In the genomic region with DNA sequence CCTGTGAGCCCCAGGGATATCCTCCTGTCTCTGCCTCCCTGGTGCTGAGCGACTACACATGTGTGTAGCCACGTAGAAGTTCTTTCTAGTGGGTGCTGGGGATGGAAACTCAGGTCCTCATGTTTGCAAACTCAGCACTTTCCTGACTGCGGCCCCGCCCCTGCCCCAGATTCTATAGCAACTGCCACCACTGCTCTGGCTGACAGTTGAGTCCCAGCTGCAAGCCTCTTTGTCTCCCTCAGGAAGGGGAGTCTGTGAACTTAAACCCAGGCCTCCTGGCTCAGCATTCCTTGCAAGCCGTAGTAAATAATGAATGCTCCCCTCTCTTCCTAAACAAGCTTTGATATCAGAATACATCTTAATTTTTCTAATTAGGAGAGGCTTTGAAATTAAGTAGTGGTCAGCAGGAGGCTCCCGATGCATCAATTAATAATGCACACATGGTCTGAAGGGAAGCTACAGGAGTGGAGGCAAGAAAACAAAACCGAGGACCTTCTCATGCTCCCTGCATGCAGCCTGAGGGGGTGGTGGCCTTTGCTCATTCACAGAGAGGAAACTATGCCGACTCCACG, we compare ENCODE assay signal across 29 mouse cellular contexts.
A peak's percentile ranks its signal among the peaks of the same experiment; 100 is the strongest.
DNase-seq lines count a peak whose midpoint lies in the region; ATAC-seq and TF ChIP-seq lines count a peak whose summit lies in the region.
"Had no signal": no experiment of that assay in that cellular context is flagged by ENCODE, and none has a peak within 500 bp of the region (broad histone marks: within the 10 kb centered on the region; RNA-seq: fewer than 3 reads in every experiment).

No protein-coding gene starts in this region.

- TF ChIP-seq CTCF in brain, embryonic 14.5 days (IDR thresholded peaks at IDR 0.05; ENCODE audit: borderline replicate concordance, extremely low read depth, insufficient read depth, insufficient read length) = no peak
- no peak for TF ChIP-seq CTCF in liver, postnatal 0 days (IDR thresholded peaks at IDR 0.05; ENCODE audit: low read depth)

- H3K9ac ChIP-seq in forebrain, embryonic 11.5 days (ENCODE audit: low read length) = no peak overlapping the region
- H3K9ac ChIP-seq in forebrain, embryonic 15.5 days (replicated peaks) = no peak overlapping the region
- H3K9ac ChIP-seq in neural tube, embryonic 11.5 days (ENCODE audit: low read length) = no peak overlapping the region
- H3K9ac ChIP-seq in liver, postnatal 0 days (replicated peaks) = no peak overlapping the region
- H3K9ac ChIP-seq: heart, embryonic 13.5 days; limb, embryonic 15.5 days; liver, embryonic 13.5 days; midbrain, embryonic 15.5 days; neural tube, embryonic 13.5 days; stomach, embryonic 15.5 days had no signal

- no peak for ATAC-seq in forebrain, embryonic 11.5 days (replicated peaks; ENCODE audit: low FRiP score)
- ATAC-seq in forebrain, embryonic 15.5 days (replicated peaks) = no peak
- no peak for ATAC-seq in neural tube, embryonic 11.5 days (ENCODE audit: insufficient read depth, low FRiP score, low TSS enrichment)
- no peak for ATAC-seq in liver, postnatal 0 days
- ATAC-seq: intestine, embryonic 16.5 days; midbrain, embryonic 15.5 days had no signal

- H3K36me3 ChIP-seq in forebrain, embryonic 11.5 days (ENCODE audit: control insufficient read depth, insufficient read depth, low read length) = no peaks in the 10 kb centered on the region; the same call in 1 of the 2 replicates
- no peaks in the 10 kb centered on the region for H3K36me3 ChIP-seq in forebrain, embryonic 15.5 days
- no peaks in the 10 kb centered on the region for H3K36me3 ChIP-seq in neural tube, embryonic 11.5 days (ENCODE audit: control insufficient read depth, insufficient read depth, low read length)
- H3K36me3 ChIP-seq in liver, postnatal 0 days (replicated peaks; ENCODE audit: insufficient read depth, low read length) = 0 out of 2 replicates have a peak, but pooled peaks cover 3% of the 10 kb centered on the region
- H3K36me3 ChIP-seq: heart, embryonic 13.5 days; limb, embryonic 10.5 days; limb, embryonic 15.5 days; liver, embryonic 13.5 days; midbrain, embryonic 15.5 days; neural tube, embryonic 13.5 days; stomach, embryonic 15.5 days had no signal

- no peaks in the 10 kb centered on the region for H3K9me3 ChIP-seq in forebrain, embryonic 11.5 days (ENCODE audit: control insufficient read depth, low read length)
- no peaks in the 10 kb centered on the region for H3K9me3 ChIP-seq in forebrain, embryonic 15.5 days
- no peaks in the 10 kb centered on the region for H3K9me3 ChIP-seq in neural tube, embryonic 11.5 days (ENCODE audit: control insufficient read depth, low read length)
- H3K9me3 ChIP-seq in liver, postnatal 0 days (ENCODE audit: low read length) = no peaks in the 10 kb centered on the region
- H3K9me3 ChIP-seq: heart, embryonic 13.5 days; limb, embryonic 10.5 days; limb, embryonic 15.5 days; midbrain, embryonic 15.5 days; neural tube, embryonic 13.5 days; stomach, embryonic 15.5 days had no signal

- no peak overlapping the region for H3K4me3 ChIP-seq in forebrain, embryonic 11.5 days (ENCODE audit: low read depth, low read length)
- no peak overlapping the region for H3K4me3 ChIP-seq in forebrain, embryonic 15.5 days
- no peak overlapping the region for H3K4me3 ChIP-seq in neural tube, embryonic 11.5 days (ENCODE audit: low read depth, low read length)
- no peak overlapping the region for H3K4me3 ChIP-seq in liver, postnatal 0 days (ENCODE audit: low read depth, low read length)
- H3K4me3 ChIP-seq: heart, embryonic 13.5 days; limb, embryonic 10.5 days; limb, embryonic 15.5 days; liver, embryonic 13.5 days; midbrain, embryonic 15.5 days; neural tube, embryonic 13.5 days; stomach, embryonic 15.5 days had no signal

- no peak overlapping the region for H3K27ac ChIP-seq in forebrain, embryonic 11.5 days (ENCODE audit: low read depth, low read length)
- H3K27ac ChIP-seq in forebrain, embryonic 15.5 days (replicated peaks) = no peak overlapping the region
- H3K27ac ChIP-seq in neural tube, embryonic 11.5 days (ENCODE audit: low read depth, low read length) = no peak overlapping the region
- H3K27ac ChIP-seq in liver, postnatal 0 days (ENCODE audit: low read depth) = no peak overlapping the region
- H3K27ac ChIP-seq: heart, embryonic 13.5 days; kidney, postnatal 0 days; limb, embryonic 10.5 days; limb, embryonic 15.5 days; liver, embryonic 13.5 days; macrophage; midbrain, embryonic 15.5 days; neural tube, embryonic 13.5 days; stomach, embryonic 15.5 days had no signal

- TF ChIP-seq EP300 in liver, postnatal 0 days (IDR thresholded peaks at IDR 0.05; ENCODE audit: low read depth) = no peak

- no peaks in the 10 kb centered on the region for H3K4me1 ChIP-seq in forebrain, embryonic 11.5 days (replicated peaks; ENCODE audit: control insufficient read depth, insufficient read depth, low read length)
- no peaks in the 10 kb centered on the region for H3K4me1 ChIP-seq in forebrain, embryonic 15.5 days
- no peaks in the 10 kb centered on the region for H3K4me1 ChIP-seq in neural tube, embryonic 11.5 days (ENCODE audit: control insufficient read depth, insufficient read depth, low read length)
- H3K4me1 ChIP-seq in liver, postnatal 0 days (ENCODE audit: insufficient read depth) = no peaks in the 10 kb centered on the region
- H3K4me1 ChIP-seq: heart, embryonic 13.5 days; limb, embryonic 15.5 days; liver, embryonic 13.5 days; midbrain, embryonic 15.5 days; neural tube, embryonic 13.5 days; stomach, embryonic 15.5 days had no signal

- H3K27me3 ChIP-seq in forebrain, embryonic 11.5 days (ENCODE audit: control insufficient read depth, insufficient read depth, low read length) = no peaks in the 10 kb centered on the region
- no peaks in the 10 kb centered on the region for H3K27me3 ChIP-seq in forebrain, embryonic 15.5 days
- H3K27me3 ChIP-seq in neural tube, embryonic 11.5 days (ENCODE audit: control insufficient read depth, insufficient read depth, low read length) = no peaks in the 10 kb centered on the region
- H3K27me3 ChIP-seq in liver, postnatal 0 days (ENCODE audit: insufficient read depth, low read length) = no peaks in the 10 kb centered on the region
- H3K27me3 ChIP-seq: heart, embryonic 13.5 days; limb, embryonic 15.5 days; liver, embryonic 13.5 days; midbrain, embryonic 15.5 days; neural tube, embryonic 13.5 days; stomach, embryonic 15.5 days had no signal

- no peak overlapping the region for H3K4me2 ChIP-seq in forebrain, embryonic 11.5 days (ENCODE audit: low read depth, low read length, severe bottlenecking)
- H3K4me2 ChIP-seq in forebrain, embryonic 15.5 days (replicated peaks) = no peak overlapping the region
- H3K4me2 ChIP-seq in neural tube, embryonic 11.5 days (ENCODE audit: low read depth) = no peak overlapping the region
- H3K4me2 ChIP-seq in liver, postnatal 0 days (ENCODE audit: low read depth, low read length) = no peak overlapping the region
- H3K4me2 ChIP-seq: heart, embryonic 13.5 days; limb, embryonic 15.5 days; liver, embryonic 13.5 days; midbrain, embryonic 15.5 days; neural tube, embryonic 13.5 days; stomach, embryonic 15.5 days had no signal

- WGBS in forebrain, embryonic 11.5 days = 49% methylated on average over 9 of the region's 9 CpGs
- 23% methylated on average over 9 of the region's 9 CpGs for WGBS in forebrain, embryonic 15.5 days
- WGBS in neural tube, embryonic 11.5 days = 70% methylated on average over 9 of the region's 9 CpGs
- 73% methylated on average over 9 of the region's 9 CpGs for WGBS in liver, postnatal 0 days (ENCODE audit: insufficient replicate concordance)

- peak; percentile 61 for DNase-seq in forebrain, embryonic 11.5 days (ENCODE audit: low spot score)
- DNase-seq in neural tube, embryonic 11.5 days (ENCODE audit: low spot score) = peak; percentile 13
- no peak for DNase-seq in neural tube, embryonic 10.5 days (ENCODE audit: extremely low spot score, low spot score)
- peak; percentile 55 for DNase-seq in brain, embryonic 14.5 days (ENCODE audit: low read depth)
- DNase-seq in spleen, adult 12 weeks (ENCODE audit: low spot score) = no peak
- no peak for DNase-seq in liver, postnatal 0 days
- no peak for DNase-seq in kidney, postnatal 36 days
- DNase-seq: adrenal gland, adult 2 months; adrenal gland, postnatal 36 days; cerebellum, adult 2 months; cerebellum, postnatal 14 days; gastrocnemius, postnatal 10 days; heart, postnatal 10 days; kidney, adult 8-10 months; layer of hippocampus, postnatal 36 days; liver, embryonic 13.5 days; lung, adult 2 months; lung, postnatal 10 days; right cerebral cortex, postnatal 14 days had no signal

- no peak for TF ChIP-seq POLR2A in brain, embryonic 14.5 days (IDR thresholded peaks at IDR 0.05; ENCODE audit: borderline replicate concordance, extremely low read depth, insufficient read depth, insufficient read length, poor library complexity, severe bottlenecking)

Comparison
In these comparisons a context has a peak if more than half of its experiments do, and no peak if none do; other contexts are left out.
1. DNase-seq: peak in forebrain, embryonic 11.5 days (single experiment), neural tube, embryonic 11.5 days (single experiment) and brain, embryonic 14.5 days (single experiment); none in neural tube, embryonic 10.5 days (single experiment), spleen, adult 12 weeks (single experiment), liver, postnatal 0 days (single experiment) and kidney, postnatal 36 days (0 of 2).